Mouse (Mus musculus): ENCODE measurements around the gene Klhl40. TPM values are rescaled to one million over a fixed set of nuclear protein-coding genes. Genes with fewer than 3 reads are reported as not detected.

Klhl40 gene
- total and polyA plus RNA-seq, 3 experiments, result not detected

DNA sequence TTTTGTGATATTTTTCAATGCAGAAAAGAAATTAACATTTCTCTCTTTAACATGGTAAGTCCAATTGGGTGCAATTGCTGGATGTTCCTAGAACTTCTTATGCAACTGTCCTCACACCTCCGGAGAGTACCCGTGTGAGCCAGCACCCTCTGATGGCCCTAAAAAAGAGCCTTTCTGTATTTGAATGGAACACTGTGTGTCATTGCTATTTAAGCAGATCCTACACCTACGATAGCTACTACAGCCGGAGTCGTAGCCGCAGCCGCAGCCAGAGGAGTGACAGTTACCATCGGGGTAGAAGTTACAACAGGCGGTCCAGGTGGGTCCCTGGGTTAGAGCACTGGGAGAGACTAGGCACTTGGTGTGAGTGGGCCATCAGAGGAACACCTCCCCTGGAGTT lies 24.6 kb upstream of the Klhl40 start:
- Histone ChIP-seq H3K27me3 (replicated peaks) (no peaks in the 10 kb centered on the region), H3K27ac (ENCODE audit: insufficient read depth, low read depth) (no peak overlapping the region), H3K9ac (ENCODE audit: insufficient read depth, low read depth) (no peak overlapping the region), H3K9me3 (replicated peaks; ENCODE audit: low read length) (no peaks in the 10 kb centered on the region), H3K4me3 (replicated peaks in 1 of 3; ENCODE audit: low read depth in 2 of 3, low read length in 2 of 3, poor library complexity in 1 of 3) (no peak overlapping the region), H3K79me2 (replicated peaks; ENCODE audit: control insufficient read depth, extremely low read depth, insufficient read depth, poor library complexity, severe bottlenecking) (no peaks in the 10 kb centered on the region), H3K36me3 (replicated peaks in 1 of 2; ENCODE audit: control insufficient read depth in 1 of 2, insufficient read depth in 1 of 2, low read length in 1 of 2) (peaks cover 79 to 98% of the 10 kb centered on the region in 2 experiments), H3K4me2 (ENCODE audit: insufficient read depth, low read depth, poor library complexity, severe bottlenecking) (no peak overlapping the region), H3K4me1 (ENCODE audit: control insufficient read depth in 1 of 2, insufficient read depth in 2 of 2) (no peaks in the 10 kb centered on the region)
- in situ Hi-C loops (cut with MboI; ENCODE audit: low pct_ligation_motif_present, low pct_unique_long_range_greater_than_20kb, low sequenced_read_pairs) (no loop called here), dilution Hi-C loops (cut with MboI; ENCODE audit: extremely low pct_ligation_motif_present, extremely low pct_unique_long_range_greater_than_20kb, low sequenced_read_pairs) (no loop called here)
- no peak for TF ChIP-seq TCF12 (IDR thresholded peaks at IDR 0.05; ENCODE audit: low read depth, low read length)
- no peak for TF ChIP-seq TBP (conservative IDR thresholded peaks at IDR 0.05; ENCODE audit: low read depth, low read length)
- no peak for TF ChIP-seq ETS1 (conservative IDR thresholded peaks at IDR 0.05; ENCODE audit: low read depth, low read length)
- TF ChIP-seq ZNF384 (IDR thresholded peaks at IDR 0.05; ENCODE audit: low read depth, low read length), result no peak
- TF ChIP-seq POLR2AphosphoS2 (IDR thresholded peaks at IDR 0.05; ENCODE audit: low read depth, low read length), result no peak
- no peak for TF ChIP-seq JUND (conservative IDR thresholded peaks at IDR 0.05; ENCODE audit: low read depth, low read length)
- no peak for TF ChIP-seq USF2 (conservative IDR thresholded peaks at IDR 0.05; ENCODE audit: low read depth, low read length)
- DNase-seq (ENCODE audit: extremely low read depth), result no peak

DNA sequence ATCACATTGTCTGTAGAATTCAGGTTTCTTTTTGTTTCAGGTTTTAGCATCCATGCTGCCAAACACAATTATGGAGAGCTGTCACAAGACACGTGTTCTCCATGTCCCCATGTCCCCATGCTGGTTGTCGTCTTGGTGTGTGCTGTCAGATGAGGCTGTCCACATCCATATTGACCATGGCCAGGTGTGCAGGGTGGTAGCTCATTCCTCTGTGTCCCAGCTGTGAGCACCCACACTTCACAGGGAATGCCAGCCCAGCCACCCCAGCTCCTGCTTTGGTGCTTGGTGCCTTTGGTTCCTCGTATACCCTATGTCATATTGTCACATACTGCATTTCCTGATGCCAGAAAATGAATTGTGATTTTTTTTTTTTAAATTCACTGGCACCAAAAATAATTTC lies 22.8 kb upstream of the Klhl40 start:
- in situ Hi-C loops (cut with MboI; ENCODE audit: low pct_ligation_motif_present, low pct_unique_long_range_greater_than_20kb, low sequenced_read_pairs), result no loop called here
- TF ChIP-seq RCOR1 (conservative IDR thresholded peaks at IDR 0.05; ENCODE audit: low read depth, low read length), result no peak
- no peak for TF ChIP-seq CHD2 (IDR thresholded peaks at IDR 0.05; ENCODE audit: low read length)
- no peak for TF ChIP-seq TBP (conservative IDR thresholded peaks at IDR 0.05; ENCODE audit: low read depth, low read length)
- no peak for TF ChIP-seq E2F4 (IDR thresholded peaks at IDR 0.05; ENCODE audit: insufficient replicate concordance, low read depth, low read length)
- no peak for TF ChIP-seq USF2 (conservative IDR thresholded peaks at IDR 0.05; ENCODE audit: low read depth, low read length)
- TF ChIP-seq KAT2A (IDR thresholded peaks at IDR 0.05; ENCODE audit: insufficient replicate concordance, low read length), result no peak
- no peak for TF ChIP-seq IRF4 (IDR thresholded peaks at IDR 0.05; ENCODE audit: low read depth, low read length)
- no peak for TF ChIP-seq ZC3H11A (IDR thresholded peaks at IDR 0.05; ENCODE audit: low read depth, low read length)
- Histone ChIP-seq H3K27me3 (replicated peaks) (no peaks in the 10 kb centered on the region), H3K9me3 (replicated peaks; ENCODE audit: low read length) (peaks cover 17% of the 10 kb centered on the region), H3K4me3 (replicated peaks in 1 of 3; ENCODE audit: low read depth in 2 of 3, low read length in 2 of 3, poor library complexity in 1 of 3) (no peak overlapping the region), H3K36me3 (replicated peaks in 1 of 2; ENCODE audit: control insufficient read depth in 1 of 2, insufficient read depth in 1 of 2, low read length in 1 of 2) (peaks cover 77 to 98% of the 10 kb centered on the region in 2 experiments), H3K79me2 (replicated peaks; ENCODE audit: control insufficient read depth, extremely low read depth, insufficient read depth, poor library complexity, severe bottlenecking) (no peaks in the 10 kb centered on the region), H3K27ac (ENCODE audit: insufficient read depth, low read depth) (no peak overlapping the region), H3K9ac (ENCODE audit: insufficient read depth, low read depth) (no peak overlapping the region), H3K4me1 (ENCODE audit: control insufficient read depth in 1 of 2, insufficient read depth in 2 of 2) (no peaks in the 10 kb centered on the region), H3K4me2 (ENCODE audit: insufficient read depth, low read depth, poor library complexity, severe bottlenecking) (no peak overlapping the region)
- no peak for DNase-seq (ENCODE audit: extremely low read depth)
- dilution Hi-C loops (cut with MboI; ENCODE audit: extremely low pct_ligation_motif_present, extremely low pct_unique_long_range_greater_than_20kb, low sequenced_read_pairs), result no loop called here

DNA sequence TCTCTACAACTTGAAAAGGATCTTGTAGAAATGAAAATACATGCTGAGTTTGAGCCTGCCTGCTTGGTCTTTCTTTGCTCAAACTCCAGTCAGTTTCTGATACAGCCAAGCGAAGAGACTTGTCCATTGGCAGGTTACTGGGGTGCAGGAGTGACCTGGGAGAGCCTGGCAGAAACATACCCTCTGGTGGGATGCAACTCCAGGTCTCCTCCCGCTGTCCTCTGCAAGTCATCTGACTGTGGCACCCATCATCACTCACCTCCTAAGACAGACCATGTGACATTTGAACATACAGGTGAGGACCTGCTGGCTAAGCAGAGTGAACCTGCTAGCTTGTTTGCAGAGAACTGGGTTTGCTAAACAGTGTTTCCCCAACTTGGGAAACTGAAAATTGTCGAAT lies 20.6 kb upstream of the Klhl40 start:
- Histone ChIP-seq H3K27me3 (replicated peaks) (no peaks in the 10 kb centered on the region), H3K4me3 (replicated peaks in 1 of 3; ENCODE audit: low read depth in 2 of 3, low read length in 2 of 3, poor library complexity in 1 of 3) (no peak overlapping the region), H3K9me3 (replicated peaks; ENCODE audit: low read length) (peaks cover 27% of the 10 kb centered on the region), H3K27ac (ENCODE audit: insufficient read depth, low read depth) (no peak overlapping the region), H3K9ac (ENCODE audit: insufficient read depth, low read depth) (no peak overlapping the region), H3K4me2 (ENCODE audit: insufficient read depth, low read depth, poor library complexity, severe bottlenecking) (no peak overlapping the region), H3K36me3 (replicated peaks in 1 of 2; ENCODE audit: control insufficient read depth in 1 of 2, insufficient read depth in 1 of 2, low read length in 1 of 2) (peaks cover 55 to 79% of the 10 kb centered on the region in 2 experiments), H3K79me2 (replicated peaks; ENCODE audit: control insufficient read depth, extremely low read depth, insufficient read depth, poor library complexity, severe bottlenecking) (no peaks in the 10 kb centered on the region), H3K4me1 (ENCODE audit: control insufficient read depth in 1 of 2, insufficient read depth in 2 of 2) (peaks cover 0 to 7% of the 10 kb centered on the region in 2 experiments; a peak in 1 of 4 replicates)
- TF ChIP-seq PAX5 (IDR thresholded peaks at IDR 0.05; ENCODE audit: low read length), result no peak
- TF ChIP-seq SIN3A (IDR thresholded peaks at IDR 0.05; ENCODE audit: low read length), result no peak
- no peak for TF ChIP-seq UBTF (IDR thresholded peaks at IDR 0.05; ENCODE audit: low read depth, low read length)
- TF ChIP-seq RCOR1 (conservative IDR thresholded peaks at IDR 0.05; ENCODE audit: low read depth, low read length), result no peak
- TF ChIP-seq KAT2A (IDR thresholded peaks at IDR 0.05; ENCODE audit: insufficient replicate concordance, low read length), result no peak
- no peak for TF ChIP-seq CHD1 (IDR thresholded peaks at IDR 0.05; ENCODE audit: low read depth, low read length)
- in situ Hi-C loops (cut with MboI; ENCODE audit: low pct_ligation_motif_present, low pct_unique_long_range_greater_than_20kb, low sequenced_read_pairs) (no loop called here), dilution Hi-C loops (cut with MboI; ENCODE audit: extremely low pct_ligation_motif_present, extremely low pct_unique_long_range_greater_than_20kb, low sequenced_read_pairs) (no loop called here)
- no peak for DNase-seq (ENCODE audit: extremely low read depth)
